Mouse (Mus musculus) gastrocnemius, postnatal 25 days (tissue): ENCODE data around the gene Rpgr. TPM values are rescaled to one million over a fixed set of nuclear protein-coding genes. Genes with fewer than 3 reads are reported as not detected.

Source experiments
- DNase-seq: peaks from one replicate; pipeline ENCODE4 v3.0.0; 2022
- long read RNA-seq, 2 experiments: library from polyadenylated mRNA; stranded (forward); transcript quantifications; one replicate each; pipeline ENCODE4 v2.0.0; 2021
- total RNA-seq, 2 experiments: library from RNA; stranded (reverse); gene quantifications; 1 replicate in 1 of 2; 2 replicates in 1 of 2; pipeline ENCODE4 v1.2.3; 2021

The Rpgr gene
- 1 to 10 TPM in 1 of 2 experiments, under 1 TPM in 1; 0.92 to 1.7 TPM for total RNA-seq
- long read RNA-seq, experiment 1: 0 reads
- long read RNA-seq, experiment 2, partial matches to known transcripts: 0 of 1 reads
- long read RNA-seq, experiment 2, other reads (novel, unspliced or antisense): 1 of 1 reads

DNA sequence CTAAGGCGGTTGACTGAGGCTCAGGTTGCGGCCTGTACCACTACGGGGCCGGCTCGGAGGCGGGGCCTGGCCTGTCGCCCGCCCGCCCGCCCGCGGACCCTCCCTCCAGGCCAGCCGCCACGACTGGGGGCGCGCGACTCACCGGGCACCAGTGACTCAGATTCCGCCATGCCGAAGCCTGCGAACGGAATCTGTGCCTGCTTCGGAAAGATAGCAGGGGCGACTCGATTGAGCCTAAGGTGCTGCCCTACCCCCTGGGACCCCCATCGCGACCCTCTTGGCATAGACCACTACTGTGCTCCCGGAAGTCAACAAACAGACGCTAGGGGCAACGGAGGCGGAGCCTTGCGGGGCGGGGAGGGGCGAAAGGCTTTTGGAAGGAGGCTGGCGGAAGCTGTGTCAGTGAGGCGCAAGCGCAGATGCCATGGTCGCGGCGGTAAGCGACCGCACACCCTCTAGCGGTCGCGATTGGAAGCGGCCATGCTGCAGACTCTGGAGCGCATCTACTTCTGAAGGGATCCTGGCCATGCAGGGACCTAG is at the start of gene Rpgr:
Rpgr (minus strand) TSS at position 511 of the 540 bp plus-strand sequence.
- DNase-seq: peak; percentile 92

DNA sequence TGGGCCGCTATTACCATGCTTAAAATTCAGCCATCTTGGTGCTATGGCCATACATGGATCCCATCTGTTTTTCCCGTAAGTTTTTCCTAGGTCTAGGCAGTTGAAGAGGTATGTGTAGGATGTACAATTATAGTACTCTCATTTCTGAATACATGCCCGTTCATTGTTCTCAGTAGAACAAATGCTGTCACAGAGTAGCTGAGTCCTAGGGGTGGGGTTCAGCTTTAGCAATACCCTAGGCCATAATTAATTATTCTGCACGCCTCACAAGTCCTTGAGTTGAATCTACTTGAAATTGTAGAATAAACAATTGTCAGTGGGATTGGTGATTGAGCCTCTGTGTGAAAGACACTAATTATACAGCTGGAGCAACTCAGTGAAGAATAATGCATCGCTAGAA is 41.5 kb upstream of the Rpgr start:
- DNase-seq: no peak

DNA sequence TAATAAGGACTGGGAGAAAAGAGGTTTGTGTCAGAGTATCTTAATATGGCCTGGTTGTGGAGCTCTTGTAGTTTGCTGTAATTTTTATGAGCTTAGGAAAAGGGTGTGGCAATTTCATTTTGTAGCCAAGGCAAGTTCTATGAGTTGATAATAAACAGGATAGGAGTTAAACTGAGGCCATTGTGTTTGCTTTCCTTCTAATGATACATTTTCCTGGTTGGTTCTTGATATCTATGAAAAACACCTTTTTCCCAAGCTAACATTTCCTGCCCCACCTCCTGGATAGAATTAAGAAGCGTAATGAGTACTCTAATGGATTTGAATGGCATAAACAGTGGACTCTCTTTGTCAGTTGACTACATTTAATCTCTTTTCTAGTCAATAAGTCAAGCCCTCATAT is 41.1 kb upstream of the Rpgr start:
- DNase-seq: no peak

DNA sequence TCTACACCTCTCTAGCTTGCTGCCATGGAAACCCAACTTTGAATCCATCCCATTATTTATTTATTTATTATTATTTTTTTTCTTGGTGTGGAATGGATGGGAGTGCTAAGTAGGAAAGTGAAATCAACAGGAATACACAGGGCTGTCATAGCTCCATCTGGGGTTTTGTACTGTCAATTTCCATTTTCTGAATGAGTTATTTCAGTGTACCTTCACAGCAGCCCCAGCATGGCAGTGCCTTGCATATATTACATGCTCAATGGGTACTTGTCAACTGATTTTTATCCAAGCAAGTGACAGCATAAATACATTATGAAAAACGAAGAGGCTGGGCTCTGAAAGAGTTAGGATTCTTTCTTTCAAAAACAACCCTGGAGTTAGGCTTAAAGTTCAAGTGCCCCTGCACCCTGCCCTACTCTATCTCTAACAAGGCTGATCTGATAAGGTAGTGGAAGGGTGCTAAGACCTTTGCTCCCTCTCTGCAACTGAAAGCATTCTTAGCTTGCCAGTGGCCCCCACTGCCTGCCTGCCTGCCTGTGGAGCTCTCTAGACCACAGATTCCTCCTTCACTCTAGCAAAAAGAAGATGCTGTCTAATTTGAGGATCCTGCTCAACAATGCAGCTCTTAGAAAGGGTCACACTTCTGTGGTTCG is 35.3 kb upstream of the Rpgr start, which contains the start of gene Otc:
Otc (plus strand) TSS at position 454 of the 653 bp plus-strand sequence.
- no peak for DNase-seq

DNA sequence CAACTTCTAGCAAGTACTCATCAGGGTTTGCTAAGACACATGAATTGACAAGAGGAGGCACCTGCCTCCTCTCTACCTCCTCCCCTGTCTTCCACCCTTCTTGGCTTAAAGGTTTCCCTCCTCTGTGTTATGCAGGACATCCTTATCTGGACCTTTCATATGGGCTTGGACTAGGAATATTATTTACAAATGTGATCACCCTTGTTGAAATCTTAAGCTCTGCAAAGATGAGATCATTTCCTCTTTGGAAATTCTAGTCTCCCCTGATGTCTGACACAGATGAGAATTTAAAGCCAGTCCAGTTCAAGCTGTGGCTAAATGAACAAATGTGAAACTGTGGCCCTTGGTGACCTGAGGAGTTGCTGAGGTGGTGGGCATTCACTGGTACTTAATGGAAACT is 34.6 kb upstream of the Rpgr start:
- DNase-seq: no peak

DNA sequence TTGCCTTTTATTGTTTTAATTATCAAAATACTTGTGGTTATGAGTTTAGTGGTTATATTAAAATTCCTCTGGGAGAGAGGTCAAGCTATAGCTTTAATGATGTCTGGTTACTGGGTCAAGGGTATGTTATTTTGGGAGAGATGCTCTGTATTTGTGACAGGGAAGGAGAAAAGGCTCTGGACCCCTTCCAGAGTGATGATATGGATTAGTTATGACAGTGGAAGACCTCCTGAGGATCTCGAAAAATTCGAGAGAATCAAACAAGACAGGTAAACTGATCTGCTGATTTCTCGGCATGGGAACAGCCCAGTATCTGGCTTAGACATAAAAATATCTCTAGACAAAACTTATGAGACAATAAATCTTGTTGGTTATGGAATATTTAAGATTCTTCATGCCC is 27.2 kb upstream of the Rpgr start:
- DNase-seq: no peak

DNA sequence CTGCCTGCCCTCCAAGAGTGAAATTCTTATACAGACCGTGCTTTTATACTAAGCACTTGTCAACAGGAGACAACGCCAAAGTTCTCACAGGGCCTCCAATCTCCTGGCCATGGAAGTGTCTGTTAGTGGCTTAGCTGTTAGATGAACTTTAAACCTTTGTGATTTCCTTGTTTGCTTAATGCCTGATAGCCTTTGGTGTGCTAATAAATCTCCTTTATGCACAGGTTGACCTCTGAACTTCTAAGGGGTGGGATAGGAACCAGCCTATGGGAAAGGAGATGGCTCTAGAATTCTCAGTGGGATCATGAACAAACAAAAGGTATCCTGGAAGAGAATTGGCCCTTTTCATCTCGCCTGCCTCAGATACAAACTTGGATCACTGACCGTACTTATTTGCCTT is 22.8 kb upstream of the Rpgr start:
- DNase-seq: no peak

DNA sequence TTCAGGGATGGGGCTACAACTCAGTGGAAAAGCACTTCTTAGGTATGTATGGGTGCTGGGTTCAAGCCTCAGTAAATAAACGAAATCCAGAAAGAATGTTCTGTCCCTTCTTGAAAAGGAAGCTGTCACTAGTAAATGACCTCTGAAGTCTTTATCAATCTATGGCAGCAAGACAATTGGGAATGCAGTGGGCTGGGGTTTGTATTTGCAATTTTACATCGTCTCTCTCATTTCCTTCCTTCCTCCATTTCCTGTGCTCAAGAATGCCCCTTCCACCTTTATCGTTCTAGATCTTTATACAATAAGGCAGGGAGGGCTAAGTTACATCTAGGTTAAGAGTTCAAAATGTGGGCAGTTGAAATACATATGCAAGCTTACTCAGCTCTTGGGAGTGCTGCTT is 17.9 kb upstream of the Rpgr start:
- no peak for DNase-seq

DNA sequence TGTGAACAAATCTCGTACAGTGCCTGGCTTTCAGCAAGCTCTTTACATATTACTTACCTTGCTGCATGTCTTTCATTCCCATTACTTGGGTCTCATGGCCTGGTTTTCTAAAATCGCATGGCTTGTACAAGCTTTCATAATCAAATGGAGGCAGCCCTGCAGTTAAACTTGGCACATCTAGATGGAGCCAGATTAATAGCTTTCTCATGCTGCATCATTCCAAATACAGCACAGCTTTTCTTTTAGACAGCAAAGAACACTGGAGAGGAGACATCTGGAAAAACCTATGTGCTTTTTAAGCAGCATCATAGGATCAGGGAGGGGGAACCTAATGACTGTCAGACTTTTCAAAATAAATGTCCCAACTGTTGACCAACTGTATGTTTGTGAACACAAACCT is 16.3 kb upstream of the Rpgr start:
- DNase-seq: no peak

DNA sequence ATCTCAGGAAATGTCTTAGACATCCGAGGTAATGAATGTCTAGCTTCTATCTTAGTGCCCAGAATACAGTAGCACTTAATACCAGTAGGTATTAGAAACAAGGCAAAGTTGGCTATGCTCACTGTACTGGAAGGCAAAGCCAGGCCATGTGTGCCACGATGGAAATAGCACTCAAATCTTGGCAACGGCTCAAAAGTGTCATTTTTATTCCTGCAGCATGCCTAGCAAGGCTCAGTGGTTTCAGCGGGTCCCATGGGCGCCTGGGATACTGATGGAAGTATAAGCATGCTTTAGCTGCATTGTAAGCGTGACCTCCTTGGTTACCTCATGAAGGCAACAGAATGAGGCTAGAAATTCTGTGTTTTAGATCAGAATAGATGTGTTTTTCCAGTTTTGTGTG is 2.6 kb upstream of the Rpgr start:
- no peak for DNase-seq

DNA sequence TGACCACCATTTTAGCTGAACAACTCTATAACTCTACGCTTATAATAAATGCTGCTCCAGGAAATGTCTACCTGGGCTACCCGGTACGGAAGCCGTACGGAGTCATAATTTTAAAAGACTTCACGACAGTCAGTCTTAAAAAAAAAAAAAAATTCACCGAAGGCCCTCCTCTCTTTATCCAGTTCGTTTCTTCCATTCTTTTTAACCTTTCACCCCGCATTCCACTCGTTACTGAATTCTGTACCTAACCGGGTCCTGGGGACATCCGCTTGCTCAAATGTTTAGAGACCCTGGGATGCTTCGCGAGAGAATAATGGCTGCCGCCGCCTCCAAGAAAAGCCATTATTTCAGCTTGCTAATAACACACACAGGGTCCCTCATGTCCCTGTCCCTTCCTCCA is 748 bp downstream of the Rpgr start:
- DNase-seq: no peak

DNA sequence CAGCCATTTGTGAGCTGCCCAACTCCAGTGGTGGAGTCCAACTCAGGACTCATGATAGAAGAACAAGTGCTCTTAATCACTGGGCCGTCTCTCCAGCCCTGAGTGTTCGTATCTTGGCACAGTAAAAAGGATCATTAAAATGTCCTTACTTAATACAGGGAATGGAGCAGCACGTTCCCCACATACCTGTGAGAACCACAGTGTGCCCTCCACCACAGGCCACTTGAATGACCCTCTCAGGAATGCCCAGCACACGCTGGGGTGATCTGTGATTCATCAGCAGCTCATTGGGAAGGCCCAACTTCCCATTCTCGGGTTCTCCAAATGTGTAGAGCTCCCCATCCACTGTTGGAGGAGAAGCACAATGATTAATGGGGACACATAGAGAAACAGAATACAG is 10.8 kb downstream of the Rpgr start:
- DNase-seq: no peak

DNA sequence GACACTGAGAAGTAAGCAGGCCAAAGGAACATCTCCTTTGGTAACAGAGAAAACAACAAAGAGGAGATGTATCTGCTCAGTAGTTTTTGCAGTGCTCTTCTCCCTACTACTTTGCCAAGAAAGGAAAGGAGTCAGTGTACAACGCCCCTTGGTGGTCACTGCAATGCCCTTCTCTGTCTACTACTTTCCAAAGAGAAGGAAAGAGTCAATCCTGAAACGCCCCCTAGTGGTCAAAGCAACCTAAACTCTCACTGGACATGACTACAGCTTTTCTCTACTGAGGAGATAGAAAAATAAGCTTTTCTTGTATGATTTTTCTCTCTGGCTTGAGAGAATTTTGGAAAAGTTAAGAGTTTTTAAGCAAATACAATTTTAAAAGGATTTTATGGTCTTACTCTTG is 15.4 kb downstream of the Rpgr start:
- DNase-seq: no peak

DNA sequence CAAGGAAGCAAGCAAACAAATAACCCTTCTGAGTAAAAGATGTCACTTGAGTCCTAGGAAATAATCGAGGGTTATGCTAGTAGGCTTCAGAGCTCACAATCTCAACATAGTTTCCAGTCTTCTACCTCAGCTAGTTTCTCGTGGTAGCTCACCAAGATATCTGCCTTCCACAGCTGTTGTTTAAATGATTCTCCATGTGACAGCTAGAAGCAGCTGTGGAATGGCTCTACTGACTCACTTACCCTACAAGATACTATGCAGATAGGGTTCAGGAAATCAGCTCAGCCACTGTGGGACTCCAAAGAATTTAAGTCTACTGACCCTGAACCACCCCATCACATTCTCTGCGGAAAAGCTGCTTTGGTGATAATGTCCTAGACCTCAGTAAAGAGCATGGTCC is 64.3 kb downstream of the Rpgr start:
- DNase-seq: no peak

DNA sequence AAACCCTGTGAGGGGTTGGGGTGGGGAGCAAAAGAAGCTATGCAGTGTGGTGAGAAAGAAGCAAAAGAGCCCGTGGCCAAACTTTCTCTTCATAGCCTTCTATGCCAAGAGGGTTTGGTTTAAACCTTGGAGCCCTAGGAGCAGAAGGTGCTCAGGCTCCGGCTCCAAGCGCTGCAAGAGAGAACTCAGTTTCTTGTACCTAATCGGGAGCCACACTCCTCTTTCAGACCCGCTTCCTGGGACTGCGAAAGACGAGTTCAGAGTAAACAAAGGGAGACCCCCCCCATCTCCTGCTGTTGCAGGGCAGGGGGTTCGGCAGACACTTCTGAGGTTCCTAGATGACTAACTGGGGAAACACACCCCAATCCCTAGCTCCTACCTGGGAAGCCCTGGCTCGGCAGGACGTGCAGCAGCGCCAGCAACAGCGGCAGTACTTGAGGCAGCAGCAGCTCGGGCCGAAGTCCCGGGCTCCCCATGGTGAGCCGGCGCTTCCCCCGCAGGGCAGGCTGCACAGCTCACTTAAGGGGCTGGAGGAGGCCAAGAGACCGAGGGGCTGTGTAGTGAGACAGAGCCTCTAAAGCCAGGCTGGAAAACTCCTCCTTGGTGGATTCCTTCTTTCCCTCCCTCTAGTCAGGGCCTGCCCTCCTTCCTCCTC is 99.5 kb downstream of the Rpgr start, which contains the start of gene Srpx:
Srpx (minus strand) TSS at position 645 of the 655 bp plus-strand sequence.
- no peak for DNase-seq

DNA sequence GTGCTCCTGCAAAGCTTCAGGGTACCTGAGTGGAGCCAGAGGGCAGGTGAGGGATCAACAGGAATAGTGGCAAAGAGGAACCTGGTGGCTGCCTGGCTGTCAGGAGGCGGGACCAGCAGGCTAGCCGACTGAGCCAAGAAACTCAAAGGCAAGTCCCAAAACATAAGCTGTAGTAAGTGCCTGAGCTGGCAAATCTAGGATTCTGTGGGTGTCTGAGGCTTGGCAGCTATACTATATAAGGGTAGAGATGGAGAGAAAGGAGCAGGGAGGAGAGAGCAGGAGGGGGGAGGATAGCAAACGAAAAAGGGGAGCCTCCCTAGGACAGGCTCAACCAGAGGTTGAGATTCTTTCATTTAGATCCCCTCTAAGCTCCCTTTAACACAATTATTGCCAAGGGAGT is 100.9 kb downstream of the Rpgr start:
- DNase-seq: no peak

DNA sequence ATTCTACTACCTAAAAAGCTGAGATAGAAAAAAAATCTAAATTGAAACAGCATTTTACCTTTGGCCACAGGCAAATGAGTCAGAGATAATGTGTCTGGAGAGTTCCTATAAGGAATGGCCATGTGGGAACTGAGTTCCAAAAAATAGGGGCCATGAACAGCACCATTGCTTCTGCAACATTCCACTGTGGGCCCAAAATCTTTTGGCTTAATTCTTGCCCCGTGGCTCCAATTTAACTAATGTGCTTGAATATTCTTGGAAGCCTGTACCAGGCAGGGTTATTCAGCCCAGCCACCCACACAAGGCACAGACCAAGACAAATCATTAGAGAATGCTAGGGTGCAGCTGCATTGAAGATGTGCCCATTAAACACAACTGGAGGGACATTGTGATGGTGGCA is 106.0 kb downstream of the Rpgr start:
- DNase-seq: no peak

DNA sequence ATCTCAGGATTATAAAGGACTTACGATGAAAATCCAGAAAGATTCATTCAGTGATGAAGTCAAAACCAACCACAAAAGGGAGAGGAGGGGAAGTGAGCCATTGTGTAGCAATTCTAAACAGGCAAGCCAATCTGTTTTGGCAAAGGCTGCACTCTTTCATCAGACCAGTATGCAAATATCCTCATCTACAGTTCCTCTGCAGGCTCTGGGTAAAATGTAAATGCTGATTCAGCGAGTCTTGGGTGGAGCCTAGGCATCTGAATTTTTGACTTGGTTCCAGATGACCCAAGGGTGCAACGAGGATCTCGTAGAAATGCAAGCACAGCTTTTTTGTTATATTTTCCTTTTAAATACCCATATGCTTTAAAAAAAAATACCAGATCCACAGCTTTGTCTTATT is 108.2 kb downstream of the Rpgr start:
- no peak for DNase-seq

DNA sequence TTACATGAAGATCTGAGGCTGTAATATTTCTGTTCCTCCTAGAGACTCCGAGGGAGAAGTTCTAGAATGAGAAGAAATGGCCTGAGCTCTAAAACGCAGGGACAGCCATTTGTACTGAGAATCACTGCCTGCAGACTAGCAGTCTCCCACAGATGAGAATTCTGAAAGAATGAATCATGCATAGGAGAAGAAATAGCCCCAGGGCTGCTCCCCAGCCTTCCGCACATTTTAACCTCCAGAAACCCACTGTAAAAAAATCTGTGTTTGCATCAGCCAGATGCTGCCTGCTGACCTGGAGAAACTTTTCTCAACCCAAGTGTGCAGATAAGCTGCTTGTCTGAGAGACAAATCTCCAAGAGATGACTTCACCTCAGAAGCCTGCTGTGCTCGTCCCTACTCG is 111.2 kb downstream of the Rpgr start:
- DNase-seq: no peak

DNA sequence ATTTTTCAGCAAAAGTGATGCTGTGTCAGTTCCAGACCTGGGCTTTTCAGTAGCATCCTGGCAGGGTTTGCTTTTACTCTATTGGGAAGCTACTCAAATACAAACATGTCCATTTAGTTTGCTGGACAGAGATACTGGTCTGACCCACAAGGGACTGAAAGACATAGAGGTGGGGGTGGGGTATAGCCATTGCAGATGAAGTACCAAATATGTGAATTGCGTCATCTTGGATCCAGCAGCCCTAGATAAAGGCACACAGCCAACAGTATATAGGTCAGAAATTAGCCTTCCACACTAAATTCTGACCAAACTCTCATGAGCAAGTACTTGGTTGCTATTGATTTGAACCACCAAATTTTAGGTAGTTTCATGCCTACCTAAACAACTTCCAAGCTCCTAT is 114.0 kb downstream of the Rpgr start:
- no peak for DNase-seq

DNA sequence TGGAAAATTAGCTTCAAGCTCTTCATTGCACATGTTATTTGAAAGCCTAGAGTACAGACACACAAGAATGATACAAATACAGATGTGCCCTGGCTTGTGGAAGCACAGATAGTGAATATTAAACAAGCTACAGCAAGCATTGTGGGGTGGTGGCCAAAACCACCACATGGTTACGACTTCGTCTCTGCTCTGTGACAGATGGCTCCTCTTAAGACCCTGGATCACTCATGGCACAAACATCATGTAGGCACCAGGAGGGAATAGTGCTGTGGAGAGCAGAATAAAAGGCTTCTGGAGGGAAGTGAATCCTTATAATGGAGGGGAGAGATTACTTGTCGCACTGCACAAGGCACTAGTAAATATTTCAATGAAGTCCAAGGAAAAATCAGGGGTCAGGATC is 120.9 kb downstream of the Rpgr start:
- no peak for DNase-seq

DNA sequence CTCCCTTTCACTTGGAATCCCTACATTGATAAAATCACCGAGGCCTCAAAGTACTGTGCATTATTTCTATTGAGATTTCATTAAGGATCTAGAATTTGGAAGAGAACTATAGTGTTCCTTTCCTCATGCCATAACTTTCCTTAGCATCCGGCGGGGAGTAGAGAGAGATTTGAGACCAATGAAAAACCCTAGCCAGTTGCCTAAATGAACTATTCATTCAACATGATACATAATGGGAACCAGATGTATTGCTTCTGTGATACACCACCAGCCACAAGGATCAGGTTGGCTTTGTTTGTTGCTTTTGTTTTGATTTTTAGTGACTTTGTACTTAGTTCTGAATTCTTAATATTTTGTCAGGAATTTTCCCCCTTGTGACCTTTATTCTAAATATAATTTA is 136.3 kb downstream of the Rpgr start:
- DNase-seq: no peak

DNA sequence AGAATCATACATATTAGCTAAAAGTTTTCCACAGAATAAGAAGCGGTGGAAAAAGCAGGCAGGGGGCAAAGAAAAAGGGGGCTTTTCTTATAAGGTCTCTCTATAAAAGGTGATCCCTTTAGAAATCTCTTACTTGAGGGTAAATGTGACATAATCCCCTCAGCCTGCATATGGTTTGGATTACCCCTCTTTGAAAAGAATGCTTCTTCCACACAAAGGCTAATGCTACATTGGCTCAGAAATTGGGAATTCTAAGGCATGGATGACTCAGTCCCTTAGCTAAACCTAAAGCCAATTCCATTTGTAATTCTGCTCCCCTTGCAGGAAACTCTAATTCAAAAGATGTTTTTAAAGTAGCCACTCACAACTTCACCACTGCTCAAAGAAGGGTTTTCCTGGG is 136.7 kb downstream of the Rpgr start:
- no peak for DNase-seq

DNA sequence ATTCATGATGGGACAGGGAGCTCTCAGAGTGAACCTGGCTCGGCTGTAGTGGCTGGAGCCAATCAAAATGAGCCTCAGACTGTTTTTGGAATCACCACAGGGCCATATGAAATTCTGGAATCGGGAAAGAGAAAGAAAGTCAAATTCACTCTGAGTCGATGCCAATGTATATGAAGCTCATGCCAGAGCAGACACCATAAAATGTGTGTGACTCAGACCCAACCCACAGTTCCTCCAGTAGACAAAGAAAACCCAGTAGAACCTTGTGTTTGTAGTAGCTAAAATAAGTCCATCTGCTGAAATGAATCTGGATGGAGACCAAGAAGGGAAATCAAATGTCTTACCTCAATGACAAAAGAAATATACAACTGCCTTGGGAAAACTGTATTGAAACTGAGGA is 142.8 kb downstream of the Rpgr start:
- DNase-seq: no peak
